Mouse (Mus musculus) liver, adult 2 months (tissue): ENCODE measurements around the gene Pxt1. TPM values are rescaled to one million over a fixed set of nuclear protein-coding genes. Genes with fewer than 3 reads are reported as not detected.

Source experiments
- DNase-seq: peaks from one replicate; pipeline ENCODE4 v3.0.0-alpha.2; 2011; ENCODE audit warnings: low read depth, low spot score; ENCODE audit errors: extremely low read depth
- H3K27ac ChIP-seq: fragments of 200-500 bp; replicated peaks from 2 replicates; pipeline ENCODE4 v1.5.1; 2012; ENCODE audit warnings: low read depth, mild to moderate bottlenecking, control low read depth, inconsistent platforms, low read length; ENCODE audit not compliant: insufficient read depth
- H3K27me3 ChIP-seq: fragments of 200-500 bp; 2 replicates; pipeline ENCODE4 v1.6.1; 2012; ENCODE audit warnings: mild to moderate bottlenecking, moderate library complexity, low read length, inconsistent platforms; ENCODE audit not compliant: control insufficient read depth, insufficient read depth
- H3K36me3 ChIP-seq: fragments of 200-500 bp; 2 replicates; pipeline ENCODE4 v1.6.1; 2012; ENCODE audit warnings: low read length, inconsistent platforms; ENCODE audit not compliant: control insufficient read depth, insufficient read depth
- H3K4me1 ChIP-seq: fragments of 200-500 bp; 2 replicates; pipeline ENCODE4 v1.6.1; 2011; ENCODE audit warnings: low read length; ENCODE audit not compliant: control insufficient read depth, insufficient read depth
- H3K4me3 ChIP-seq: fragments of 200-500 bp; 2 replicates; pipeline ENCODE4 v1.5.1; 2011; ENCODE audit warnings: low read depth, mild to moderate bottlenecking, control low read depth, low read length, moderate library complexity; ENCODE audit not compliant: insufficient read depth
- H3K79me2 ChIP-seq: fragments of 200-500 bp; 2 replicates; pipeline ENCODE4 v1.6.1; 2012; ENCODE audit warnings: inconsistent platforms, mild to moderate bottlenecking, low read length, moderate library complexity; ENCODE audit not compliant: control insufficient read depth, insufficient read depth
- H3K9ac ChIP-seq: fragments of 200-500 bp; 2 replicates; pipeline ENCODE4 v1.6.1; 2012; ENCODE audit warnings: low read depth, mild to moderate bottlenecking, control low read depth, inconsistent platforms, low read length
- CTCF ChIP-seq: fragments of 200-500 bp; IDR thresholded peaks from 2 replicates; pipeline ENCODE4 v1.5.1; 2011; ENCODE audit warnings: low read depth, low read length, control low read depth
- POLR2A ChIP-seq: fragments of 200-500 bp; IDR thresholded peaks from 2 replicates; pipeline ENCODE4 v1.6.1; 2011; ENCODE audit warnings: low read length, control low read depth; ENCODE audit not compliant: insufficient read depth; ENCODE audit errors: extremely low read depth
- WGBS: fragments of 180-500 bp; shearing (Covaris S2); methylation state at CpG from one replicate; pipeline ENCODE4 v1.1.7; 2018; 5-methylcytosine and 5-hydroxymethylcytosine counted together
- polyA plus RNA-seq: library from polyadenylated mRNA; depleted of rRNA; stranded (reverse); fragments of >200 nt; gene quantifications from 2 replicates; pipeline ENCODE4 v1.2.3, GENCODE M21; 2012
- total RNA-seq: library from RNA; depleted of rRNA; stranded (reverse); fragments of >200 nt; gene quantifications from 2 replicates; pipeline ENCODE4 v1.2.3, GENCODE M21; 2014

Pxt1 gene
- total and polyA plus RNA-seq, 2 experiments = not detected

DNA sequence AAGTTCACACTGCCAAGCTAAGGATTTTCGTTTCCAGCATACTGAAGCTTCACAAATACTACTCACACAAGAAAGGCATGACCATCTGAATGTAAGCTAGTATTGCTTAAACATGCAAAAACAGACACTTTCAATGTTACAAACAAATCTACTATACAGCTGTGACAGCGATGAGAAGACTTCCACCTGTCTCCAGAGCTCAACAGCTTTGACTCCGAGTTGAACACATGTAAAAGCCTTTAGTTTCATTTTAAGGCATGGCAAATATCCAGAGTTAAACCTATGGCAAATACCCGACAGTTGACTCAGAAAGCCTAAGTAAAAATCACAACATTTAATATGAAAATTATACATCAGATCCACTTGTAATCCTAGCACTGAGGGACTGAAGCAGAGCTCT is 44.7 kb upstream of the Pxt1 start:
- H3K79me2 ChIP-seq = no peaks in the 10 kb centered on the region
- DNase-seq = peak; percentile 49
- H3K9ac ChIP-seq = no peak overlapping the region
- no peak overlapping the region for H3K27ac ChIP-seq
- no peak for TF ChIP-seq CTCF
- TF ChIP-seq POLR2A = no peak
- WGBS = 88% methylated on average over 4 of the region's 4 CpGs
- peaks cover 31% of the 10 kb centered on the region for H3K36me3 ChIP-seq
- H3K27me3 ChIP-seq = no peaks in the 10 kb centered on the region
- H3K4me3 ChIP-seq = no peak overlapping the region
- H3K4me1 ChIP-seq = no peaks in the 10 kb centered on the region

DNA sequence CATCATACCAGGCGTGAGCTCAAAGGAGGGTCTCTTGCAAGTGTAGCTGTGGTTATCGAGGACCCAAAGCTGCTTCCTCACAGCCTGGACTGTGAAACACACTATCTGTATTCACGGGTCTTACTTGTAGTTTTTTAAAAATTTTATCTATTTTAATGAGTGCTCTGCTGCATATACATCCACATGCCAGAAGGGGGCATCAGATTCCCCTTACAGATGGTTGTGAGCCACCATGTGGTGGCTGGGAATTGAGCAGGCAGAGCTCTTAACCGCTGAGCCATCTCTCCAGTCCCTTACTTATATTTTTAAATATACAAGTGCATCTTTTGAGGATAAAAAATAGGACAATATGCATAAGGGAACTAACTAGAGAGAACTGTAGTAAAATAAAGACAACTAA is 44.1 kb upstream of the Pxt1 start:
- TF ChIP-seq POLR2A (no peak), CTCF (peak; percentile 77)
- WGBS = 72% methylated on average over 4 of the region's 4 CpGs
- no peak overlapping the region for H3K27ac ChIP-seq
- no peaks in the 10 kb centered on the region for H3K27me3 ChIP-seq
- no peaks in the 10 kb centered on the region for H3K4me1 ChIP-seq
- peak; percentile 46 for DNase-seq
- H3K9ac ChIP-seq = no peak overlapping the region
- no peak overlapping the region for H3K4me3 ChIP-seq
- no peaks in the 10 kb centered on the region for H3K79me2 ChIP-seq
- H3K36me3 ChIP-seq = peaks cover 33% of the 10 kb centered on the region

DNA sequence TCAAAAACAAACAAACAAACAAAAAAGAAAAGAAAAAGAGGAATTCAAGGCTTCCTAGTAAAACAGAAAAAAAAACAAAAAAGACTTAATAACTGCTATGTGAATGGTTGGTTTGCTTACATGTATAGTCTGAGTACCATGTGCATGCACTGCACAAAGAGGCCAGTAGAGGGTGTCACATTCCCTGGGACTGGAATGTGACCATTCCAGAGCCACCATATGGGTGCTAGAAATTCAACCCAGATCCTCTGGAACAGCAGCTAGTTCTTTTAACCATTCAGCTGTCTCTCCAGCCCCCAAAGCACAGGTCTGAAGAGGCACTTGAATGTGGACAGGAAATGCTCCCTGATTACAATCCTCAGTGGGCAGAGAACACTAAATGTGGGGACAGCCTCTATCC is 43.2 kb upstream of the Pxt1 start:
- Histone ChIP-seq H3K27me3 (no peaks in the 10 kb centered on the region), H3K27ac (no peak overlapping the region), H3K36me3 (peaks cover 34% of the 10 kb centered on the region), H3K4me1 (no peaks in the 10 kb centered on the region), H3K9ac (no peak overlapping the region), H3K79me2 (no peaks in the 10 kb centered on the region), H3K4me3 (no peak overlapping the region)
- peak; percentile 24 for DNase-seq
- TF ChIP-seq CTCF (peak; percentile 60; the same call in 1 of the 2 replicates), POLR2A (no peak)

DNA sequence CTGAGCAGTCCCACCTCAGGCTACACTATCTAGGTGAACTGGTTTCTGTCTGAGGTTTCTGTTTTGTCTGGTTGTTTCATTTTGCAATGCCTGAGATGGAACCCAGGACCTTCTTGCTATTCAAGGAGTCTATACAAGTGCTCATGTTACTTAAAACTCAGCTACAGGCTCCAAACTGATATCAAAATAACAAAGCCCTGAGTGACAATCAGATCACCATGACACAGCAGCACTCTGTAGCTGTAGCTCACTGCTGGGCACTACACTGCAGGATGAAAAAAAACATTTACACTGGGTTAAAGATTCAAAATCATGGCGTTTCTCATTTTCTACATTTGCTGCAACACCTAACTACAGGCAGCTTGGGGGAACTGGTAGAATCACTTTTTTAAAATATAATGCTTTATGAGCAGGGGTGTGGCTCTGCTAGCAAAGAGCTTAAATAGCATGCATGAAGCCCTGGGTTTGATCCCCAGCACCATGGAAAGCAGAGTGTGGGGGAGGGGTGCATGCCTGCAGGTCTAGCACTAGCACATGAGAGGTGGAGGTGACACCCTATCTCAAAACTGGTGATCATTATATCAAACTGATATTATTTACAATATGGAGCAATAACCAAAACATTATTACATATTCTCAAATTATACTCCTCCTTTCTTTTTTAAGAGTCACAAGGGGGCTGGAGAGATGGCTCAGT is 41.2 kb upstream of the Pxt1 start:
- Histone ChIP-seq H3K4me3 (no peak overlapping the region), H3K4me1 (no peaks in the 10 kb centered on the region), H3K27me3 (no peaks in the 10 kb centered on the region), H3K9ac (no peak overlapping the region), H3K27ac (no peak overlapping the region), H3K79me2 (no peaks in the 10 kb centered on the region), H3K36me3 (peaks cover 31% of the 10 kb centered on the region)
- no peak for DNase-seq
- WGBS = 86% methylated on average over 1 of the region's 1 CpGs
- TF ChIP-seq CTCF (no peak), POLR2A (no peak)

DNA sequence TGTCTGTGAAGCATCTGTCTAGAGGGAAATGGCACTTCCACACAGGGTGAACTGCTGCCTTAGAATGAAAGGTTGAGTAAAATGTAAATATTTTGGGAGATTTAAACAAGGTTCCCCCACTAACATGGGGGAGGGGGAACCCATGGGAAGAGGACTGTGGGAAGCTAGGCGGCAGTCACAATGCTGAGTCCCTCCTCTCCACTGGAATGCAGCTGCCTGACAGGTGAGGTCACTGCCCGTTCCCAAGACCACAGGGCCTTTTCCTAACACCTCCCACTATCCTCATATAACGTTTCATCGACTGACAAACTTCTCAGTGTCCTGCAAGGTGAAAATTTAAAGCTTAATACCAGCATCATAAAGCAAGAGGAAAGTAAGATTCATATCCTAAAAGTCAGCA is 39.0 kb upstream of the Pxt1 start:
- Histone ChIP-seq H3K4me1 (peaks cover 7% of the 10 kb centered on the region), H3K27ac (no peak overlapping the region), H3K4me3 (no peak overlapping the region), H3K79me2 (no peaks in the 10 kb centered on the region), H3K9ac (no peak overlapping the region), H3K36me3 (peaks cover 30% of the 10 kb centered on the region), H3K27me3 (no peaks in the 10 kb centered on the region)
- no peak for DNase-seq
- TF ChIP-seq CTCF (no peak), POLR2A (no peak)
- WGBS = 35% methylated on average over 4 of the region's 4 CpGs

DNA sequence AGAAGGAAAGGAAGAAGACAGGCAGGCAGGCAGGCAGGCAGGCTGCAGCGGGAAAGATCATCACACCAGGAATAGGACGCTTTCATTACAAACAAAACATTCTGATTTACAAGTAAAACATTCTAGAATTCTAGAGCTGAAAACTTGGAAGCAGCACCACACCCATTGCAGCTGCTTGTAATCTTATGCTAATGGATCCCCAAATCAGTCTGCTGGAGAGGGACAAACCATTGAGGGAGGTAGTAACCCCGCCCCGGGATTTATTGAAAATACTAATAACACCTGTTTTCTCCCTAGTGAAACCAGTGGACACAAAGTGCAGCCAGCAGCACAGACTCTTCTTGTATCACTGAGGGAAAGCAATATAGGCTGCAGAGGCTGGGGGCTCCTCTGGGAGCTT is 37.4 kb upstream of the Pxt1 start:
- H3K36me3 ChIP-seq = peaks cover 30% of the 10 kb centered on the region
- TF ChIP-seq CTCF (no peak), POLR2A (no peak)

More for the DNA sequence above, 37.4 kb upstream of the Pxt1 start:
- Histone ChIP-seq H3K4me3 (no peak overlapping the region), H3K79me2 (no peaks in the 10 kb centered on the region), H3K27ac (no peak overlapping the region), H3K4me1 (peaks cover 7% of the 10 kb centered on the region), H3K9ac (no peak overlapping the region), H3K27me3 (no peaks in the 10 kb centered on the region)
- no peak for DNase-seq
- 91% methylated on average over 4 of the region's 4 CpGs for WGBS
